Mouse (Mus musculus) left cerebral cortex, adult 8-10 months (tissue): ENCODE results near the gene Nat8f6. TPM values are rescaled to one million over a fixed set of nuclear protein-coding genes. Genes with fewer than 3 reads are reported as not detected.
"Not testable (repeated sequence)": the region's sequence is repeated elsewhere in the genome, so short reads cannot be mapped to it uniquely, and the experiment has no call there.

ENCODE experiments used
- DNase-seq, 2 experiments: peaks; one replicate each; pipeline ENCODE4 v3.0.0; 2022; ENCODE audit warnings: low spot score in 2 of 2
- total RNA-seq, 4 experiments: library from RNA; stranded (reverse); gene quantifications; 2 replicates each; pipeline ENCODE4 v1.2.4; 2022

The Nat8f6 gene
- total RNA-seq, 4 experiments from 2014 or later: 0.80 to 4.6 (median 2.4) TPM

DNA sequence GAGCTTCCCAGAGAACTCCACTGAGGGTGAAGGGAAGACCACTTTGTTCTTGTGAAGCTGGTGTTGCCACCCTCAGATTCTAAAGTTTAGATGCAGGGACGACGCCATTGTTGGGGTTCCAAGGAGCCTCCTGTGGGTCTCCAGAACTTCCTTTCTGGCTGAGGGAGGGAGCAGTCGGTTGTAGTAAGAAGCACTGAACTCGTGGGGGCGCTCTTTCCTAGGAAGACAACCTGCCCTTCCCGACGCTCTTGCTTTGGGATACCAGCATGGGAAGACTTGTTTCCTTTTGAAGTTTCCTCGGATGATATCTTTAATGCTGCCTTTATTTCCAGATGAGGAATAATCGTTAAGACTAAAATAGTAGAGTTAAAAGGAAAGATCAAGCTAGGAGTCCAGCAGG is 16.1 kb upstream of the Nat8f6 start:
- peak in 1 of 2 experiments; percentile 21 for DNase-seq

GRCm38 (mm10) chr6:85836098-85836497 is 15.3 kb upstream of the Nat8f6 start:
- DNase-seq: not testable (repeated sequence)

DNA sequence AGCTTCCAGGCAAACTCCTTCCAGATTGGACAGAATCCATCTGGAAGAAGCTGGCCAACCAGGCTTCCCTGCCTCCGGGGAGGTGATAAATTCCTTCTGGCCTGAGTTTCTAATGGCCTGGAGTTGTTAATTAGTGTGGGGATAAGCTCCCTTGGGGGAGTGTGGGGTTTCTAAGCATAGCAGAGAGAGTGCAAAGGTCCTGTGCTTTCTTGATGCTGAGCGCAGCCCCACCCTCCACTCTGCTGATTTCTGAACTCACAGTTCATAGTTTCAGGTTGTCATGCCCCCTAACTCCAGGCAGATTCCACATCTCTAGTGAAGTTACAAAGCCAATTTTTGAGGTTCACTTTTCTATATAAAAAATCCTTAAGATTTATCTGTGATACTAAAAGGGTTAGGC is 14.3 kb upstream of the Nat8f6 start:
- not testable (repeated sequence) for DNase-seq

- DNase-seq: not testable (repeated sequence)
Measured at GRCm38 (mm10) chr6:85834504-85835100, 13.8 kb upstream of the Nat8f6 start.

GRCm38 (mm10) chr6:85831796-85832321 is 11.1 kb upstream of the Nat8f6 start, which contains the start of gene Nat8:
Gene Nat8 (minus strand): TSS chr6:85832082.
- no peak for DNase-seq

DNA sequence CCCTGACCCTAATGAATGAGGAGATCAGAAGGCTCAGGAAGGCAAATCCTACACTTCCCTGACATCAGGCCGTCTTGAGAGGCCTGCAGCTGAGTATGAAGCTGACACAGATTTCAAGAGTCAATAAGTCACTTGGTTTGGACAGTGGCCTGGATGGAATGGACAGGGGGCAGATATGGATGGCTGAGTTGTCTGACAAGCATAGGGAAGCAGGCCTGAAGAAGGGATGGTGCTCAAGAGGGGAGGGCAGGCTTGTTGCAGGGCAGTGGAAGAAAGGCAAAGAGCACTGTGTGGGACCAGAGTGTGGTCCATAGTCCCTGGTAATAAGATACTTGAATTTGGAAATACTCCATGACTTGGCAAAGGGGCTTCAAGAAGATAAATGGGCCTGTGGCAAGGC is 8.7 kb upstream of the Nat8f6 start:
- DNase-seq: no peak

- DNase-seq: no peak
Measured at GRCm38 (mm10) chr6:85825886-85826285, 5.1 kb upstream of the Nat8f6 start.

- no peak for DNase-seq
Measured at GRCm38 (mm10) chr6:85823382-85824090, 2.8 kb upstream of the Nat8f6 start.

GRCm38 (mm10) chr6:85822286-85822685 is 1.5 kb upstream of the Nat8f6 start:
- no peak for DNase-seq

DNA sequence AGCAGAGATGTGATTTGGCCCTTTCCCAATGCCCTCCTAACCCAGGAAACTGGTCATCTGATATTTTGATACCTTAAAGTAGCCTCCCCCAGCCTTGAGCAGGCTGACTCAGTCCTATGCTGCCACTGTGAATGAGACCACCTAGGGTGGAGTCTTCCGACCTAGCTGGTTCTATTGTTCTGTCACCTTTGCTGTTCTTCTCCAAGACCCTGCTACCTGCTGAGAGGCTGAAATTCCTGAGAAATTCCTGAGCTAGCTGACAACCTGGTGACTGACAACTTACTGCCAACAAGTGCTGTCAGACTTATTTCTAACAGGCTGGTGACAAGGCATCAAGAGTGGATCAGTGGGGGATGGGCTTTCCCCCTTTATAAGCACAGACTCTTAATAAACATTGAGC is 2.4 kb downstream of the Nat8f6 start:
- no peak for DNase-seq

GRCm38 (mm10) chr6:85813339-85813738 is 7.4 kb downstream of the Nat8f6 start:
- DNase-seq: no peak

GRCm38 (mm10) chr6:85810942-85811537 is 9.7 kb downstream of the Nat8f6 start:
- DNase-seq: not testable (repeated sequence)

DNA sequence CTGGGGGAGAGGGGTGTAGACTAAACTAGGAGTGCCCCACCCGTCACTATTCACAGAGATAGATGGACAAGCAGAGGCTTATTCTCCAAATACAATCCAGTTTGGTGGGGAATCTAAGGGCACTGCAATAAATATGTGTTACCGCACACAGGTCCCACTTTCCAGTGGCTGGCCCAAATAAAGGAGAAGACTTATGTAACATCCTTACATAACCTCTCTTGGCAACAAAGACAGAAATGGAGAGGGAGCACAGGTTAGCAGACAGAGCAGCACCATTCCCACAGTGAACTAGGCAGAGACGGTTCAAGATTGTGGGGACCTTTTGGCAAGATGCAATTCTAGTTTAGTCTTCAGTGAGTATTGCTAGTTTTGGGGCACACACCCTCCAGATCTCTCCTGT is 10.2 kb downstream of the Nat8f6 start:
- DNase-seq: not testable (repeated sequence)

- DNase-seq: not testable (repeated sequence)
Measured at GRCm38 (mm10) chr6:85809784-85810183, 11.0 kb downstream of the Nat8f6 start.

- not testable (repeated sequence) for DNase-seq
Measured at GRCm38 (mm10) chr6:85803180-85803579, 17.6 kb downstream of the Nat8f6 start.

- peak in 1 of 2 experiments; percentile 17 for DNase-seq
Measured at GRCm38 (mm10) chr6:85765532-85765931, 55.2 kb downstream of the Nat8f6 start, which contains the start of gene Nat8f3. Gene Nat8f3 (minus strand): TSS chr6:85765754.

DNA sequence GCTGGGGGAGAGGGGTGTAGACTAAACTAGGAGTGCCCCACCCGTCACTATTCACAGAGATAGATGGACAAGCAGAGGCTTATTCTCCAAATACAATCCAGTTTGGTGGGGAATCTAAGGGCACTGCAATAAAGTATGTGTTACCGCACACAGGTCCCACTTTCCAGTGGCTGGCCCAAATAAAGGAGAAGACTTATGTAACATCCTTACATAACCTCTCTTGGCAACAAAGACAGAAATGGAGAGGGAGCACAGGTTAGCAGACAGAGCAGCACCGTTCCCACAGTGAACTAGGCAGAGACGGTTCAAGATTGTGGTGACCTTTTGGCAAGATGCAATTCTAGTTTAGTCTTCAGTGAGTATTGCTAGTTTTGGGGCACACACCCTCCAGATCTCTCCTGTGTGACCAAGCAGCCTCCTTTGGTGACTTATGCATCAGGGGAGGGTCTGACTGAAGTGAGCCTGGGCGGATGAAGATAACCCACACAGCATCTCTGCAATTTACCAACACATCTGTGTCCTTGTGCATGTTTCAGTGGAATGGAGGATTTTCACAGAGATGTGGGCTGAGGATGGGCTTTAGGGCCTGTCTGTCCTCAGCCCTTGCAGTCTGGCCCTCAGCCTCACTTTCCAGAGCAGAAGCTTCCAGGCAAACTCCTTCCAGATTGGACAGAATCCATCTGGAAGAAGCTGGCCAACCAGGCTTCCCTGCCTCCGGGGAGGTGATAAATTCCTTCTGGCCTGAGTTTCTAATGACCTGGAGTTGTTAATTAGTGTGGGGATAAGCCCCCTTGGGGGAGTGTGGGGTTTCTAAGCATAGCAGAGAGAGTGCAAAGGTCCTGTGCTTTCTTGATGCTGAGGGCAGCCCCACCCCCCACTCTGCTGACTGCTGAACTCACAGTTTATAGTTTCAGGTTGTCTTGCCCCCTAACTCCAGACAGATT is 57.4 kb downstream of the Nat8f6 start:
- DNase-seq: not testable (repeated sequence)

DNA sequence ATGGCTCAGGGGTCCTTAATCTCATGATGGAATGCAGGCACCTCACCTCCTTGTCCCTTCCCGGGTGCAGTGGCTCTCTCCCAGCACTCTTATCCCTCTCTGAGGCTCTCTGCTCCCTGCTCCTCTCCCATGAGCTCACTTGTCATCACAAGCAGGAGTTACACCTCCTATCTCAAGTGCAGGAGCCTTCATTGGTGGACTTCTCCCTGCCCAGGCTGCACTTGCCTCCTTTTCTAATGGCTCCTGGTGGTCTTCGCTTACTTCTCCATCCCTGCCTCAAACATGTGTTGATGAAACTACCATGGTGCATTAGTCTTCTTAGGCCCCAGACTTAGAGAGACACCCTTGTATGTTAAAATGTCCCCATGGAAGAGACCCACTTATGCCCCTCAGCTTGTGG is 58.1 kb downstream of the Nat8f6 start:
- not testable (repeated sequence) for DNase-seq
